27 mouse cellular contexts compared by ENCODE assay signal in the genomic region with DNA sequence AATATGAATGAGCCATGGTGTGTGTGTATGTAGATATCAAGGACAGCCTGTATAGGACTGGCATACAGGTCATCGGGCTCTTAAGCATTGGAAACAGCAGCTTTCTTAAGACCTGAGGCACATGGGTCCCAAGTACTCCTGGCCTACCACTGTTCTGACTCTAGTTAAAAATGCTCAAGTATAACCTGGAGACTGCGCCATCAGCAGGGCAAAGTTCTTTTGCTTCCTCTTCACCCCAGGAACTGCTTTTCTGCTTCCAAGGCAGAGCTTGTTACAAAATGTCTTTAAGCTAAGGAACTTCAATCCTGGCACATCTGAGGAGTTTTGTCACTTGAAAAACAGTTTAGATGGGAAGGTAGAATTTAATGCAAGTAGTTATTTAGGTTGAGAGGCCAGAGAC.
DNase-seq lines count a peak whose midpoint lies in the region; ATAC-seq lines count a peak whose summit lies in the region.
"Had no signal": no experiment of that assay in that cellular context is flagged by ENCODE, and none has a peak within 500 bp of the region (broad histone marks: within the 10 kb centered on the region; RNA-seq: fewer than 3 reads in every experiment).

No protein-coding gene starts in this region.

- H3K4me3 ChIP-seq in intestine, embryonic 15.5 days (replicated peaks): no peak overlapping the region
- H3K4me3 ChIP-seq: embryonic facial prominence, embryonic 10.5 days; embryonic facial prominence, embryonic 13.5 days; erythroblast, embryonic 14.5 days; forebrain, embryonic 12.5 days; forebrain, embryonic 15.5 days; heart, adult 2 months; heart, embryonic 10.5 days; heart, embryonic 13.5 days had no signal

- no peak overlapping the region for H3K9ac ChIP-seq in intestine, embryonic 15.5 days
- H3K9ac ChIP-seq: embryonic facial prominence, embryonic 13.5 days; forebrain, embryonic 12.5 days; forebrain, embryonic 15.5 days; heart, embryonic 13.5 days; hindbrain, embryonic 14.5 days had no signal

- peak; percentile 60; the same call in 1 of the 2 replicates for ATAC-seq in intestine, embryonic 15.5 days
- ATAC-seq: activated CD4-positive, CD25-positive, alpha-beta regulatory T cell, adult 4 months; forebrain, embryonic 15.5 days had no signal

- 84% methylated on average over 2 of the region's 2 CpGs for WGBS in intestine, embryonic 15.5 days

- no peaks in the 10 kb centered on the region for H3K4me1 ChIP-seq in intestine, embryonic 15.5 days (replicated peaks)
- H3K4me1 ChIP-seq: embryonic facial prominence, embryonic 13.5 days; forebrain, embryonic 12.5 days had no signal

- peak; percentile 18 for DNase-seq in kidney, adult 11 months
- DNase-seq in kidney, postnatal 4 days: no peak
- DNase-seq in kidney, adult 9 months: peak; percentile 58
- no peak for DNase-seq in kidney, postnatal 14 days
- no peak for DNase-seq in left cerebral cortex, adult 9 months (ENCODE audit: low spot score in 2 of 2)
- DNase-seq: adrenal gland, adult 8-10 months; adrenal gland, postnatal 25 days; cerebellum, adult 11-12 months; cerebellum, adult 8-10 months; cerebellum, postnatal 10 days; cerebellum, postnatal 36 days; embryo, embryonic 11 days; gastrocnemius, postnatal 10 days; gastrocnemius, postnatal 36 days; heart, adult 2 months; heart, postnatal 14 days; heart, postnatal 4 days had no signal

- H3K27me3 ChIP-seq in intestine, embryonic 15.5 days (replicated peaks): no peaks in the 10 kb centered on the region
- H3K27me3 ChIP-seq: embryonic facial prominence, embryonic 13.5 days; forebrain, embryonic 12.5 days; forebrain, embryonic 15.5 days; heart, embryonic 13.5 days had no signal

- H3K27ac ChIP-seq in intestine, embryonic 15.5 days: 0 out of 2 replicates have a peak overlapping the region, but pooled peaks have one; percentile 36
- H3K27ac ChIP-seq: embryonic facial prominence, embryonic 10.5 days; embryonic facial prominence, embryonic 13.5 days; forebrain, embryonic 12.5 days; forebrain, embryonic 15.5 days; heart, adult 2 months; heart, embryonic 10.5 days; heart, embryonic 13.5 days; hindbrain, embryonic 14.5 days had no signal

- no peak overlapping the region for H3K4me2 ChIP-seq in intestine, embryonic 15.5 days (replicated peaks)
- H3K4me2 ChIP-seq: embryonic facial prominence, embryonic 13.5 days; forebrain, embryonic 12.5 days; forebrain, embryonic 15.5 days; heart, embryonic 13.5 days; hindbrain, embryonic 14.5 days had no signal

- H3K9me3 ChIP-seq in intestine, embryonic 15.5 days: no peaks in the 10 kb centered on the region
- H3K9me3 ChIP-seq: embryonic facial prominence, embryonic 10.5 days; embryonic facial prominence, embryonic 13.5 days; forebrain, embryonic 12.5 days; forebrain, embryonic 15.5 days; heart, embryonic 10.5 days; heart, embryonic 13.5 days had no signal

- H3K36me3 ChIP-seq in intestine, embryonic 15.5 days: no peaks in the 10 kb centered on the region
- H3K36me3 ChIP-seq: embryonic facial prominence, embryonic 10.5 days; embryonic facial prominence, embryonic 13.5 days; forebrain, embryonic 12.5 days; forebrain, embryonic 15.5 days; heart, embryonic 10.5 days; heart, embryonic 13.5 days had no signal

Comparison
In these comparisons a context has a peak if more than half of its experiments do, and no peak if none do; other contexts are left out.
1. DNase-seq: peak in kidney, adult 11 months (single experiment) and kidney, adult 9 months (single experiment); none in kidney, postnatal 4 days (0 of 2), kidney, postnatal 14 days (single experiment) and left cerebral cortex, adult 9 months (0 of 2).